Mouse (Mus musculus): Measurements from ENCODE around the gene Siglec1. TPM values are rescaled to one million over a fixed set of nuclear protein-coding genes. Genes with fewer than 3 reads are reported as not detected.

Siglec1 gene
- polyA plus RNA-seq, 1 experiment, result 0.03 TPM

GRCm38 (mm10) chr2:131058672-131059071 is 27.9 kb downstream of the Siglec1 start:
- Histone ChIP-seq H3K9me3 (ENCODE audit: control insufficient read depth, low read length) (peaks cover 3% of the 10 kb centered on the region; the same call in 1 of the 2 replicates), H3K4me3 (replicated peaks) (no peak overlapping the region), H3K36me3 (ENCODE audit: control insufficient read depth) (no peaks in the 10 kb centered on the region), H3K4me1 (ENCODE audit: control insufficient read depth) (peaks cover 31% of the 10 kb centered on the region), H3K27me3 (ENCODE audit: control insufficient read depth) (peaks cover 82% of the 10 kb centered on the region)
- TF ChIP-seq GATA1 (IDR thresholded peaks at IDR 0.05; ENCODE audit: low read length) (no peak), TAL1 (IDR thresholded peaks at IDR 0.05; ENCODE audit: low read length) (no peak)

DNA sequence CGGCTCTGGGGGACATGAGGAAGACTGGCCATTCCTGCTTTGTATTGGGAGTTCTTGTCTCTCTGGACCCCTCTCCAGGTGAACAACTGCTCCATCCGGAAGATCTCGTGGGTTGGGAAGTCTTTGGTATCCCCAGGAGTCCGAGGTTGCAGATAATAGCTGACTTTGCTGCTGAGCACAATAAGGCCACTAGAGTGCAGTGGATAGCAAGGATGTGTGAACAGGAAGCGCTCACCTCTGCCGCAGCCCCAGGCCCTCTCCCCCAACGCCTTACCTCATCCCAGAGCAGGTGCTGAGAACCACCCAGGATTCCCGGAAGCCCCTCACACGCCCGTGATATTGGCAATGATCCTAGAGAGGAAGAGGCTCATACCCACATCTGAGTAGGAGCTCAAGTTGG is 30.4 kb downstream of the Siglec1 start:
- Histone ChIP-seq H3K4me1 (ENCODE audit: control insufficient read depth) (peaks cover 51% of the 10 kb centered on the region), H3K4me3 (replicated peaks) (no peak overlapping the region), H3K36me3 (ENCODE audit: control insufficient read depth) (no peaks in the 10 kb centered on the region), H3K9me3 (ENCODE audit: control insufficient read depth, low read length) (peaks cover 3% of the 10 kb centered on the region; the same call in 1 of the 2 replicates), H3K27me3 (ENCODE audit: control insufficient read depth) (peaks cover 82% of the 10 kb centered on the region)
- TF ChIP-seq GATA1 (IDR thresholded peaks at IDR 0.05; ENCODE audit: low read length) (no peak), TAL1 (IDR thresholded peaks at IDR 0.05; ENCODE audit: low read length) (no peak)

DNA sequence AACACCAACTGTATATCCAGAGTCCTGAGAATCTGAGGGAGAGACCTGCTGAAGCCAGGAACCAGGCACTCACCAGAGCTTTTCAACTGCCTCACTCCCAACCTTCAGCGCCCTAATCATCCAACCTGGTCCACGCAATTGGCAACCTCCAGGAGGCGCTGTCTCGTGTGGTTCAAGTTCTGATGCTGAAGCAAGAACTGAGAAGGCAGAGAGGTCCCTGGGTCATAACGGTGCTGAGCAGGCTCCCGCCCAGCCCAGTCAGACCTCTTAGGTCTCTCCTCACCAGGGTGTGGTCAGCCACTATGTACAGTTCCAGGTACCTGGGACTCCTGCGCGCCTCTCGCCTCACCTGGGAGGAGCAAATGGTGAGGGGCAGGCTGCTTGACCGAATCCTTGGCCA is 30.9 kb downstream of the Siglec1 start:
- Histone ChIP-seq H3K9me3 (ENCODE audit: control insufficient read depth, low read length) (peaks cover 3% of the 10 kb centered on the region; the same call in 1 of the 2 replicates), H3K4me3 (replicated peaks) (no peak overlapping the region), H3K27me3 (ENCODE audit: control insufficient read depth) (peaks cover 82% of the 10 kb centered on the region), H3K4me1 (ENCODE audit: control insufficient read depth) (peaks cover 51% of the 10 kb centered on the region), H3K36me3 (ENCODE audit: control insufficient read depth) (no peaks in the 10 kb centered on the region)
- TF ChIP-seq TAL1 (IDR thresholded peaks at IDR 0.05; ENCODE audit: low read length) (no peak), GATA1 (IDR thresholded peaks at IDR 0.05; ENCODE audit: low read length) (no peak)

- Histone ChIP-seq H3K4me3 (replicated peaks) (no peak overlapping the region), H3K4me1 (ENCODE audit: control insufficient read depth) (peaks cover 51% of the 10 kb centered on the region), H3K36me3 (ENCODE audit: control insufficient read depth) (no peaks in the 10 kb centered on the region), H3K9me3 (ENCODE audit: control insufficient read depth, low read length) (peaks cover 3% of the 10 kb centered on the region; the same call in 1 of the 2 replicates), H3K27me3 (ENCODE audit: control insufficient read depth) (peaks cover 84% of the 10 kb centered on the region)
- TF ChIP-seq TAL1 (IDR thresholded peaks at IDR 0.05; ENCODE audit: low read length) (no peak), GATA1 (IDR thresholded peaks at IDR 0.05; ENCODE audit: low read length) (no peak)
Observed at GRCm38 (mm10) chr2:131054646-131055264, 31.8 kb downstream of the Siglec1 start.

- no peak overlapping the region for H3K4me3 ChIP-seq (replicated peaks)
- peaks cover 82% of the 10 kb centered on the region for H3K27me3 ChIP-seq (ENCODE audit: control insufficient read depth)
- TF ChIP-seq TAL1 (IDR thresholded peaks at IDR 0.05; ENCODE audit: low read length) (no peak), GATA1 (IDR thresholded peaks at IDR 0.05; ENCODE audit: low read length) (no peak)
- no peaks in the 10 kb centered on the region for H3K36me3 ChIP-seq (ENCODE audit: control insufficient read depth)
- H3K4me1 ChIP-seq (ENCODE audit: control insufficient read depth), result peaks cover 51% of the 10 kb centered on the region
- peaks cover 3% of the 10 kb centered on the region; the same call in 1 of the 2 replicates for H3K9me3 ChIP-seq (ENCODE audit: control insufficient read depth, low read length)
Observed at GRCm38 (mm10) chr2:131053851-131054645, 32.5 kb downstream of the Siglec1 start.

- no peak for TF ChIP-seq GATA1 (IDR thresholded peaks at IDR 0.05; ENCODE audit: low read length)
- TF ChIP-seq TAL1 (IDR thresholded peaks at IDR 0.05; ENCODE audit: low read length), result no peak
- Histone ChIP-seq H3K4me3 (replicated peaks) (no peak overlapping the region), H3K4me1 (ENCODE audit: control insufficient read depth) (peaks cover 51% of the 10 kb centered on the region), H3K27me3 (ENCODE audit: control insufficient read depth) (peaks cover 83% of the 10 kb centered on the region), H3K36me3 (ENCODE audit: control insufficient read depth) (no peaks in the 10 kb centered on the region), H3K9me3 (ENCODE audit: control insufficient read depth, low read length) (peaks cover 3% of the 10 kb centered on the region; the same call in 1 of the 2 replicates)
Observed at GRCm38 (mm10) chr2:131052862-131053418, 33.6 kb downstream of the Siglec1 start.

DNA sequence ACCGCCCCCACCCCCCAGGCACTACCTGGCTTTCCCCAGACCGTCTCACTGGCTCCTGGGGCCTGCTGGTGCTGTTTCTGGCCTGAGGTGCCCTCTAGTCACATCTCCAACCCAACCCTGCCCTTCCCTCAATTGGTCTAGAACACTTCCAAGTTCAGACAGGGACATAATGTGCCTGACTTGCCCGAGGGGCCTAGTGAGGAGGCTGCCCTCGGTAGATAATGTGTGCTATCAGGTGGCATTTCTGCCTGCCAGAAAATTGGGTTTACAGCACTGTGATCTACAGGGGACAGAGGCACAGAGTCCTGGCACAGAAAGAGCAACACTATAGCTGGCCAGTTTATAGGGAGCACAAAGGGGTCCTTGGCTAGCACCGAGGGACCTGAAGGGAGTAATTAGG is 34.5 kb downstream of the Siglec1 start:
- H3K4me3 ChIP-seq (replicated peaks), result no peak overlapping the region
- peaks cover 3% of the 10 kb centered on the region; the same call in 1 of the 2 replicates for H3K9me3 ChIP-seq (ENCODE audit: control insufficient read depth, low read length)
- H3K27me3 ChIP-seq (ENCODE audit: control insufficient read depth), result peaks cover 85% of the 10 kb centered on the region
- H3K36me3 ChIP-seq (ENCODE audit: control insufficient read depth), result no peaks in the 10 kb centered on the region
- peaks cover 51% of the 10 kb centered on the region for H3K4me1 ChIP-seq (ENCODE audit: control insufficient read depth)
- 0 out of 3 replicates have a peak, but pooled peaks have one; percentile 4 for TF ChIP-seq TAL1 (IDR thresholded peaks at IDR 0.05; ENCODE audit: low read length)
- no peak for TF ChIP-seq GATA1 (IDR thresholded peaks at IDR 0.05; ENCODE audit: low read length)

- no peaks in the 10 kb centered on the region for H3K36me3 ChIP-seq (ENCODE audit: control insufficient read depth)
- peaks cover 20% of the 10 kb centered on the region for H3K4me1 ChIP-seq (ENCODE audit: control insufficient read depth)
- no peaks in the 10 kb centered on the region; the same call in 1 of the 2 replicates for H3K9me3 ChIP-seq (ENCODE audit: control insufficient read depth, low read length)
- no peak overlapping the region for H3K4me3 ChIP-seq (replicated peaks)
- TF ChIP-seq GATA1 (IDR thresholded peaks at IDR 0.05; ENCODE audit: low read length) (no peak), TAL1 (IDR thresholded peaks at IDR 0.05; ENCODE audit: low read length) (no peak)
- peaks cover 66% of the 10 kb centered on the region for H3K27me3 ChIP-seq (ENCODE audit: control insufficient read depth)
Observed at GRCm38 (mm10) chr2:131046025-131046424, 40.5 kb downstream of the Siglec1 start.
